Mouse (Mus musculus) erythroblast, embryonic 14.5 days (primary cell): ENCODE results near the gene Cd160.

Experiments used
- GATA1 ChIP-seq: IDR thresholded peaks from 2 replicates; pipeline ENCODE4 v1.6.1; 2012; ENCODE audit warnings: low read length, inconsistent platforms, mixed read lengths
- TAL1 ChIP-seq: IDR thresholded peaks from 3 replicates; pipeline ENCODE4 v1.6.1; 2012; ENCODE audit warnings: low read length, inconsistent platforms, mixed read lengths

GRCm38 (mm10) chr3:96812395-96813091 lies 16.6 kb downstream of the Cd160 start:
- TF ChIP-seq GATA1 (no peak), TAL1 (no peak)
